Mouse (Mus musculus): ENCODE data around the gene Gnl2. TPM values are rescaled to one million over a fixed set of nuclear protein-coding genes. Genes with fewer than 3 reads are reported as not detected.

Gnl2 gene
- polyA plus RNA-seq, 1 experiment from 2014 or later, result 80.0 TPM

GRCm38 (mm10) chr4:125097412-125097811, 81.0 kb downstream of the Gnl2 start:
- no peak for ATAC-seq (ENCODE audit: insufficient read depth, low FRiP score)
- 83% methylated on average over 4 of the region's 4 CpGs for WGBS

GRCm38 (mm10) chr4:125099458-125099857, 83.1 kb downstream of the Gnl2 start:
- Histone ChIP-seq H3K4me1 (ENCODE audit: control insufficient read depth, insufficient read depth, low read length) (no peaks in the 10 kb centered on the region), H3K9ac (ENCODE audit: low read length) (no peak overlapping the region), H3K4me3 (replicated peaks; ENCODE audit: low read length) (no peak overlapping the region), H3K4me2 (ENCODE audit: low read depth, low read length) (no peak overlapping the region), H3K36me3 (ENCODE audit: control insufficient read depth, insufficient read depth, low read length) (no peaks in the 10 kb centered on the region), H3K27ac (ENCODE audit: low read length) (no peak overlapping the region), H3K27me3 (ENCODE audit: control insufficient read depth, insufficient read depth, low read length) (no peaks in the 10 kb centered on the region), H3K9me3 (replicated peaks; ENCODE audit: control insufficient read depth, low read length) (no peaks in the 10 kb centered on the region)
- 5% methylated on average over 8 of the region's 8 CpGs for WGBS
- peak; percentile 58; the same call in 1 of the 2 replicates for ATAC-seq (ENCODE audit: insufficient read depth, low FRiP score)

More at GRCm38 (mm10) chr4:125097412-125097811, 81.0 kb downstream of the Gnl2 start:
- Histone ChIP-seq H3K36me3 (ENCODE audit: control insufficient read depth, insufficient read depth, low read length) (no peaks in the 10 kb centered on the region), H3K4me2 (ENCODE audit: low read depth, low read length) (no peak overlapping the region), H3K4me1 (ENCODE audit: control insufficient read depth, insufficient read depth, low read length) (no peaks in the 10 kb centered on the region), H3K9ac (ENCODE audit: low read length) (no peak overlapping the region), H3K27ac (ENCODE audit: low read length) (no peak overlapping the region), H3K9me3 (replicated peaks; ENCODE audit: control insufficient read depth, low read length) (no peaks in the 10 kb centered on the region), H3K4me3 (replicated peaks; ENCODE audit: low read length) (no peak overlapping the region), H3K27me3 (ENCODE audit: control insufficient read depth, insufficient read depth, low read length) (no peaks in the 10 kb centered on the region)

GRCm38 (mm10) chr4:125101334-125101733, 84.9 kb downstream of the Gnl2 start:
- ATAC-seq (ENCODE audit: insufficient read depth, low FRiP score), result no peak
- no peaks in the 10 kb centered on the region for H3K9me3 ChIP-seq (replicated peaks; ENCODE audit: control insufficient read depth, low read length)

More at GRCm38 (mm10) chr4:125101334-125101733, 84.9 kb downstream of the Gnl2 start:
- no peaks in the 10 kb centered on the region for H3K4me1 ChIP-seq (ENCODE audit: control insufficient read depth, insufficient read depth, low read length)
- WGBS, result 77% methylated on average over 13 of the region's 13 CpGs
- H3K36me3 ChIP-seq (ENCODE audit: control insufficient read depth, insufficient read depth, low read length), result 0 out of 2 replicates have a peak, but pooled peaks cover 4% of the 10 kb centered on the region
- no peak overlapping the region for H3K9ac ChIP-seq (ENCODE audit: low read length)
- no peak overlapping the region for H3K4me2 ChIP-seq (ENCODE audit: low read depth, low read length)
- H3K27ac ChIP-seq (ENCODE audit: low read length), result no peak overlapping the region
- no peak overlapping the region for H3K4me3 ChIP-seq (replicated peaks; ENCODE audit: low read length)
- H3K27me3 ChIP-seq (ENCODE audit: control insufficient read depth, insufficient read depth, low read length), result no peaks in the 10 kb centered on the region

Other genes starting within 250 kb of the Gnl2 start
- gene Mtf1, start 214.5 kb upstream of the Gnl2 start, polyA plus RNA-seq (2015; fragmentation: Nextera tagmentation; extraction: Ambion mirVana), result 13.9 and 14.5 TPM in 2 replicates
- gene Yrdc, start 165.9 kb upstream of the Gnl2 start, polyA plus RNA-seq (2015; fragmentation: Nextera tagmentation; extraction: Ambion mirVana), result 20.0 and 22.3 TPM in 2 replicates
- 40.9 and 47.4 TPM in 2 replicates for gene 1110065P20Rik, start 165.4 kb upstream of the Gnl2 start, polyA plus RNA-seq (2015; fragmentation: Nextera tagmentation; extraction: Ambion mirVana)
- gene Maneal, start 154.4 kb upstream of the Gnl2 start, polyA plus RNA-seq (2015; fragmentation: Nextera tagmentation; extraction: Ambion mirVana), result 0.41 and 0.59 TPM in 2 replicates
- gene Epha10, start 135.7 kb upstream of the Gnl2 start, polyA plus RNA-seq (2015; fragmentation: Nextera tagmentation; extraction: Ambion mirVana), result 0.09 and 0.14 TPM in 2 replicates
- gene 9930104L06Rik, start 79.5 kb upstream of the Gnl2 start, polyA plus RNA-seq (2015; fragmentation: Nextera tagmentation; extraction: Ambion mirVana), result 10.9 and 11.8 TPM in 2 replicates
- 111 and 114 TPM in 2 replicates for gene Cdca8, start 77.3 kb upstream of the Gnl2 start, polyA plus RNA-seq (2015; fragmentation: Nextera tagmentation; extraction: Ambion mirVana)
- 7.5 and 10.3 TPM in 2 replicates for gene Rspo1, start 30.2 kb upstream of the Gnl2 start, polyA plus RNA-seq (2015; fragmentation: Nextera tagmentation; extraction: Ambion mirVana)
- gene Dnali1, start 49.1 kb downstream of the Gnl2 start, polyA plus RNA-seq (2015; fragmentation: Nextera tagmentation; extraction: Ambion mirVana), result 0.10 and 0.31 TPM in 2 replicates
- 17.2 and 20.5 TPM in 2 replicates for gene Snip1, start 50.1 kb downstream of the Gnl2 start, polyA plus RNA-seq (2015; fragmentation: Nextera tagmentation; extraction: Ambion mirVana)
- gene Meaf6, start 68.5 kb downstream of the Gnl2 start, polyA plus RNA-seq (2015; fragmentation: Nextera tagmentation; extraction: Ambion mirVana), result 41.5 and 45.0 TPM in 2 replicates
- 1.6 and 2.1 TPM in 2 replicates for gene Zc3h12a, start 111.3 kb downstream of the Gnl2 start, polyA plus RNA-seq (2015; fragmentation: Nextera tagmentation; extraction: Ambion mirVana)

Measured in stomach, embryonic 16.5 days (tissue).